ENCODE assay signal across 10 mouse cellular contexts in the genomic region with DNA sequence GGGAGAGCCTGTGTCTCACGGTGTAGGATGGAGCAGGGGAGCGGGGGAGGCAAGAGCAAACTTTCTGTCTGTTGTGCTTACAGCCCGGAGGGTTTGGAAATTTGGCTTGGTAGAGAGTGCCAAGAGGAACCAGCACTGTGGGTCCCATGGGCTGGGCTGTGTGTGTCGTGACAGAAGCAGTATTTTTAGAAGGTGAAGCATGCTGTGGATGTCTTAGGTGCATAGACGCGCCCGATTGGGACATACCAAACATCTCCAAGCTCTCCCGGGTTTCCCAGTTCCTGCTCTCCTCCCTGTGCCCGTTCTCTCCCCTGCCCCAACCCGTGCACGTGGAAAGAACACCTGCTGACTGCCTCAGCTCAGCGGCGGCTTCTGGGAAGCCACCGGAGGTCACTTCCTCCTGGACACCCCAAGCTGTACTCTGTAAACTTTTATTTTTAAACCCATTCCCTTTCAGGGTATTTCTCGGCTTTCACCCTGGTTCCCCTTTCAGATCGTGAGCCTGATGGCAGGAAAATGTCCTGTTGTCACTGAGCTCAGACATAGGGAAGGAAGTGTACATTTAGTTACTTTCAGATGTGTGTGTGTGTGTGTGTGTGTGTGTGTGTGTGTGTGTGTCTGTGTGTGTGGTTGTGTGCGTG. TPM values are rescaled to one million over a fixed set of nuclear protein-coding genes. Genes with fewer than 3 reads are reported as not detected.
A peak's percentile ranks its signal among the peaks of the same experiment; 100 is the strongest.
DNase-seq lines count a peak whose midpoint lies in the region; TF ChIP-seq lines count a peak whose summit lies in the region.
"Had no signal": no experiment of that assay in that cellular context is flagged by ENCODE, and none has a peak within 500 bp of the region (broad histone marks: within the 10 kb centered on the region; RNA-seq: fewer than 3 reads in every experiment).

No protein-coding gene starts in this region.

- H3K27ac ChIP-seq in spleen, adult 2 months (ENCODE audit: insufficient read depth, low read length) = peak overlapping the region; percentile 56
- H3K27ac ChIP-seq: neural tube, embryonic 13.5 days had no signal

- H3K36me3 ChIP-seq in spleen, adult 2 months (ENCODE audit: control insufficient read depth, insufficient read depth, low read length) = no peaks in the 10 kb centered on the region
- no peaks in the 10 kb centered on the region for H3K36me3 ChIP-seq in splenic B cell, adult 2 months (ENCODE audit: control insufficient read depth, insufficient read depth, low read length, poor library complexity, severe bottlenecking)
- H3K36me3 ChIP-seq: neural tube, embryonic 13.5 days had no signal

- TF ChIP-seq POLR2A in spleen, adult 2 months (IDR thresholded peaks at IDR 0.05; ENCODE audit: low read depth, low read length) = no peak

- TF ChIP-seq CTCF in spleen, adult 2 months (IDR thresholded peaks at IDR 0.05; ENCODE audit: extremely low read depth, insufficient read depth, insufficient read length, insufficient replicate concordance) = no peak

- peak; percentile 64 to 70 for DNase-seq in heart, adult 18-20 months
- DNase-seq in heart, adult 8-10 months (ENCODE audit: low spot score) = no peak
- DNase-seq in spleen, adult 2 months (ENCODE audit: low read depth in 1 of 2, low spot score in 2 of 2) = peak in 1 of 2 experiments; percentile 38
- DNase-seq in spleen, postnatal 4 days (ENCODE audit: low spot score in 2 of 2) = no peak
- DNase-seq in heart, postnatal 4 days = peak; percentile 38
- DNase-seq in splenic B cell, adult 2 months (ENCODE audit: low read depth, low spot score) = peak; percentile 86
- DNase-seq in cerebellum, postnatal 25 days = no peak
- DNase-seq in layer of hippocampus, postnatal 14 days (ENCODE audit: low spot score in 2 of 2) = no peak
- DNase-seq: kidney, adult 11 months had no signal

- H3K4me3 ChIP-seq in spleen, adult 2 months (ENCODE audit: extremely low read depth, insufficient read depth, insufficient read length) = no peak overlapping the region
- H3K4me3 ChIP-seq: neural tube, embryonic 13.5 days had no signal

- 10% methylated on average over 17 of the region's 17 CpGs for WGBS in spleen, adult 2 months

- H3K4me1 ChIP-seq in spleen, adult 2 months (ENCODE audit: control insufficient read depth, insufficient read depth, insufficient read length) = peaks cover 39% of the 10 kb centered on the region; the same call in 1 of the 2 replicates

- H3K27me3 ChIP-seq in spleen, adult 2 months (ENCODE audit: control insufficient read depth, insufficient read depth, low read length) = no peaks in the 10 kb centered on the region
- H3K27me3 ChIP-seq in splenic B cell, adult 2 months (ENCODE audit: control insufficient read depth, insufficient read depth, low read length, poor library complexity, severe bottlenecking) = no peaks in the 10 kb centered on the region

RNA-seq across cellular contexts. Expression of a gene that starts 10.0 kb away (rescaled TPM):
- 1 to 10 TPM; 3.2 to 3.5 TPM for total RNA-seq in heart, adult 18-20 months (2021)
- 1 to 10 TPM; 3.8 to 6.2 (median 4.7) TPM for total RNA-seq in heart, adult 8-10 months (2022)
- 22.0 and 31.0 TPM in 2 replicates for polyA plus RNA-seq in spleen, adult 2 months (2012; rRNA removed)
- total RNA-seq in heart, postnatal 4 days (2021) = 1 to 10 TPM; 5.5 TPM
- total RNA-seq in layer of hippocampus, postnatal 14 days (2021) = 1 to 10 TPM; 2.1 to 3.2 TPM

RNA-seq across cellular contexts. Expression of a gene that starts 26.2 kb away (rescaled TPM):
- total RNA-seq in heart, adult 18-20 months (2021) = 10 to 100 TPM; 17.0 to 18.8 TPM
- total RNA-seq in heart, adult 8-10 months (2022) = 10 to 100 TPM; 16.4 to 20.6 (median 19.2) TPM
- polyA plus RNA-seq in spleen, adult 2 months (2012; rRNA removed) = 35.6 and 43.7 TPM in 2 replicates
- 10 to 100 TPM; 25.0 to 26.2 TPM for total RNA-seq in heart, postnatal 4 days (2021)
- total RNA-seq in layer of hippocampus, postnatal 14 days (2021) = 10 to 100 TPM; 65.4 to 66.9 TPM

Comparison
In these comparisons a context has a peak if more than half of its experiments do, and no peak if none do; other contexts are left out.
1. DNase-seq: peak in heart, adult 18-20 months (2 of 2), heart, postnatal 4 days (single experiment) and splenic B cell, adult 2 months (single experiment); none in heart, adult 8-10 months (single experiment), spleen, postnatal 4 days (0 of 2), cerebellum, postnatal 25 days (0 of 2) and layer of hippocampus, postnatal 14 days (0 of 2).